Mouse (Mus musculus) myocyte (in vitro differentiated cells): ENCODE results near the gene Borcs8. TPM values are rescaled to one million over a fixed set of nuclear protein-coding genes. Genes with fewer than 3 reads are reported as not detected.

Experiments used
- H3K27me3 ChIP-seq: one replicate; pipeline ENCODE4 v1.6.1; 2011; ENCODE audit not compliant: control insufficient read depth, insufficient read depth, insufficient read length
- H3K36me3 ChIP-seq: one replicate; pipeline ENCODE4 v1.6.1; 2011; ENCODE audit not compliant: control insufficient read depth, insufficient read depth
- H3K4me2 ChIP-seq: one replicate; pipeline ENCODE4 v1.6.1; 2011; ENCODE audit warnings: low read depth, control low read depth
- H3K4me3 ChIP-seq: one replicate; pipeline ENCODE4 v1.5.1; 2011; ENCODE audit warnings: mild to moderate bottlenecking, control low read depth, moderate library complexity
- H3K79me2 ChIP-seq: one replicate; pipeline ENCODE4 v1.6.1; 2011; ENCODE audit not compliant: control insufficient read depth, insufficient read depth
- H3ac ChIP-seq: one replicate; pipeline ENCODE4 v1.6.1; 2011; ENCODE audit not compliant: control insufficient read depth, insufficient read length
- CEBPB ChIP-seq: IDR thresholded peaks from 2 replicates; pipeline ENCODE4 v1.6.1; 2011; ENCODE audit warnings: mild to moderate bottlenecking, moderate library complexity; ENCODE audit not compliant: poor library complexity, insufficient read depth, severe bottlenecking
- E2F4 ChIP-seq: IDR thresholded peaks from one replicate; pipeline ENCODE4 v1.6.1; 2011; ENCODE audit warnings: mild to moderate bottlenecking, control low read depth, moderate library complexity; ENCODE audit not compliant: insufficient read depth
- MAX ChIP-seq: IDR thresholded peaks from one replicate; pipeline ENCODE4 v1.6.1; 2011; ENCODE audit warnings: low read depth, mild to moderate bottlenecking, control low read depth
- MYOD1 ChIP-seq, 3 experiments: IDR thresholded peaks; one replicate each; pipeline ENCODE4 v1.6.1; 2011; ENCODE audit warnings: control low read depth in 2 of 3, low read depth in 2 of 3, mild to moderate bottlenecking in 2 of 3, moderate library complexity in 1 of 3; ENCODE audit not compliant: insufficient read length in 2 of 3, control insufficient read depth in 1 of 3
- MYOG ChIP-seq, 3 experiments: IDR thresholded peaks; one replicate each; pipeline ENCODE4 v1.6.1; 2011; ENCODE audit warnings: control low read depth in 2 of 3, low read depth in 2 of 3, mild to moderate bottlenecking in 2 of 3; ENCODE audit not compliant: insufficient read length in 2 of 3, control insufficient read depth in 1 of 3, insufficient read depth in 1 of 3
- POLR2A ChIP-seq: IDR thresholded peaks from one replicate; pipeline ENCODE4 v1.6.1; 2011; ENCODE audit warnings: low read depth, mild to moderate bottlenecking, control low read depth, moderate library complexity; ENCODE audit not compliant: insufficient read length
- POLR2AphosphoS2 ChIP-seq: IDR thresholded peaks from one replicate; pipeline ENCODE4 v1.6.1; 2011; ENCODE audit warnings: low read depth, control low read depth; ENCODE audit not compliant: insufficient read length
- REST ChIP-seq: IDR thresholded peaks from one replicate; pipeline ENCODE4 v1.6.1; 2011; ENCODE audit warnings: mild to moderate bottlenecking, control low read depth, moderate library complexity; ENCODE audit not compliant: insufficient read depth, insufficient read length
- SRF ChIP-seq: IDR thresholded peaks from one replicate; pipeline ENCODE4 v1.6.1; 2011; ENCODE audit warnings: low read depth; ENCODE audit not compliant: control insufficient read depth, insufficient read length
- TCF12 ChIP-seq: IDR thresholded peaks from one replicate; pipeline ENCODE4 v1.6.1; 2011; ENCODE audit warnings: mild to moderate bottlenecking, control low read depth; ENCODE audit not compliant: poor library complexity, insufficient read depth, severe bottlenecking
- TCF3 ChIP-seq: IDR thresholded peaks from one replicate; pipeline ENCODE4 v1.6.1; 2011; ENCODE audit warnings: low read depth, control low read depth; ENCODE audit not compliant: insufficient read length
- USF1 ChIP-seq: IDR thresholded peaks from one replicate; pipeline ENCODE4 v1.6.1; 2011; ENCODE audit warnings: low read depth, mild to moderate bottlenecking, control low read depth, moderate library complexity
- polyA plus RNA-seq: library from polyadenylated mRNA; unstranded; fragments of >200 nt; fragmentation: generic; extraction: Trizol; gene quantifications from one replicate; pipeline ENCODE4 v1.2.1, GENCODE M21; 2012; ENCODE audit warnings: missing spikeins

Borcs8 gene
- polyA plus RNA-seq, 1 experiment: 53.0 TPM

DNA sequence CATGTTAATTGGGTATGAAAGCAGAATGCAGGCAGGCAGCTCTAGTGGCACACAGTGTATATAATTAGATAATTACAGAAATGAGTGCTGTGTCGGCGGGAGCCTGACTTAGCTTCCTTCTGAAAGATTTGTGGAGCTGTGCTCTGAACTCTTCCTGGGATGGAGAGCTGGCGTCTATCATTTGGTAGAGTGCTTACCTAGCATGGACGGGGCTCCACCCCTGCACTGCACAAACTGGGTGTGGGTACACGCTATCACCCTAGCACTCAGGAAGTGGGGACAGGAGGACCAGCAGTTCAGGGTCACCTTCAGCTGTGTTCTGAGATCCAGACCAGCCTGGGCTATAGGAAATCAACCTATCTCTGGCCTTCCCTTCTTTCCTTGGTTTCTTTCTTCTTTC is 34.0 kb downstream of the Borcs8 start:
- Histone ChIP-seq H3K79me2 (peaks cover 16% of the 10 kb centered on the region), H3K36me3 (no peaks in the 10 kb centered on the region), H3K4me2 (peak overlapping the region; percentile 79), H3K4me3 (peak overlapping the region; percentile 49), H3K27me3 (no peaks in the 10 kb centered on the region), H3ac (no peak overlapping the region)
- no peak for TF ChIP-seq POLR2A
- TF ChIP-seq TCF3: no peak
- TF ChIP-seq REST: no peak
- TF ChIP-seq MAX: no peak
- no peak for TF ChIP-seq POLR2AphosphoS2
- TF ChIP-seq TCF12: no peak
- no peak for TF ChIP-seq USF1
- TF ChIP-seq E2F4: no peak
- no peak for TF ChIP-seq CEBPB
- TF ChIP-seq MYOD1 (IDR thresholded peaks at IDR 0.05; ENCODE audit: control insufficient read depth in 1 of 3, insufficient read length in 2 of 3, low read depth in 2 of 3): no peak
- TF ChIP-seq MYOG (IDR thresholded peaks at IDR 0.05; ENCODE audit: control insufficient read depth in 1 of 3, insufficient read depth in 1 of 3, insufficient read length in 2 of 3, low read depth in 2 of 3): no peak
- TF ChIP-seq SRF: no peak

GRCm38 (mm10) chr8:70174079-70174478 is 34.8 kb downstream of the Borcs8 start:
- Histone ChIP-seq H3K4me2 (peak overlapping the region; percentile 9), H3K36me3 (no peaks in the 10 kb centered on the region), H3K79me2 (peaks cover 16% of the 10 kb centered on the region), H3ac (no peak overlapping the region), H3K27me3 (no peaks in the 10 kb centered on the region), H3K4me3 (no peak overlapping the region)
- no peak for TF ChIP-seq POLR2AphosphoS2
- no peak for TF ChIP-seq E2F4
- TF ChIP-seq REST: no peak
- TF ChIP-seq POLR2A: no peak
- peak in 1 of 3 experiments; percentile 32 for TF ChIP-seq MYOD1 (IDR thresholded peaks at IDR 0.05; ENCODE audit: control insufficient read depth in 1 of 3, insufficient read length in 2 of 3, low read depth in 2 of 3)

DNA sequence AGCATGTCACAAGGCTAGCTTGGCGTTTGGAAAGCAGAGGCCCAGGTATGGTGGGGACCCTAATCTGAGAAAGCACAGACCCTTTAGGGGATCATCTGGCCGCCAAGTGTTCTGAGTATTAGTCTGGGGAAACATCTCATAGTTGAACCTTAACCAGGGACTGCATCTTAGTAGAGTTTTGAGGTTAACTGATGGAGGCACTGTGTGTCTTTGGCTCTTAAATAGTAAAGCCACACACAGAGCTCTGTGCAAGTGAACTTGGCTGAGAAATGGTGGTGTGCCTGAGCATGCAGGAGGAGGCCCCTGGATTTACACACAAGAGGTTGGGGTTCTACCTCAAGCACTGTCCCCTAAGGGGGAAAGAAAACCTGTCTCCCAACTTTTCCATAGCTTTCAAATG is 38.9 kb downstream of the Borcs8 start:
- Histone ChIP-seq H3K79me2 (peaks cover 7% of the 10 kb centered on the region), H3K4me3 (no peak overlapping the region), H3ac (no peak overlapping the region), H3K36me3 (peaks cover 5% of the 10 kb centered on the region), H3K27me3 (no peaks in the 10 kb centered on the region), H3K4me2 (no peak overlapping the region)
- no peak for TF ChIP-seq MYOG (IDR thresholded peaks at IDR 0.05; ENCODE audit: control insufficient read depth in 1 of 3, insufficient read depth in 1 of 3, insufficient read length in 2 of 3, low read depth in 2 of 3)
- no peak for TF ChIP-seq E2F4

DNA sequence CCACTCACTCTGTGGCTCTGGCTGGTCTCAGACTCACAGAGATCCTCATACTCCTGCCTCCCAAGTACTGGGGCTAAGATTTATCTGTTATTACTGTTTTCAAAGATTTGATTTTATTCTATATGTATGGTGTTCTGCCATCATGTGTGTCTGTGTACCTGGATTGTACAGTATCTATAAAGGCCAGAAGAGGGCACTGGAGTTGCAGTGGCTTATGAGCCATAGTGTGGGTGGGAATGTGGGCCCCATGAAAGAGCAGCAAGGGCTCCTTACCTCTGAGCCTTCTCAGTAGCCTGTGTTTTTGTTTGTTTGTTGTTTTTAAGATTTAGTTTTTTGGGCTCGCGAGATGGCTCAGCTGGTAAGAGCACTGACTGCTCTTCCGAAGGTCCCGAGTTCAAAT is 39.8 kb downstream of the Borcs8 start:
- Histone ChIP-seq H3K4me2 (no peak overlapping the region), H3K79me2 (no peaks in the 10 kb centered on the region), H3ac (no peak overlapping the region), H3K4me3 (no peak overlapping the region), H3K36me3 (peaks cover 5% of the 10 kb centered on the region), H3K27me3 (no peaks in the 10 kb centered on the region)
- TF ChIP-seq MYOG (IDR thresholded peaks at IDR 0.05; ENCODE audit: control insufficient read depth in 1 of 3, insufficient read depth in 1 of 3, insufficient read length in 2 of 3, low read depth in 2 of 3) (no peak), MYOD1 (IDR thresholded peaks at IDR 0.05; ENCODE audit: control insufficient read depth in 1 of 3, insufficient read length in 2 of 3, low read depth in 2 of 3) (no peak)

GRCm38 (mm10) chr8:70181212-70181902 is 42.1 kb downstream of the Borcs8 start:
- TF ChIP-seq MAX (no peak), TCF3 (no peak), CEBPB (no peak)

DNA sequence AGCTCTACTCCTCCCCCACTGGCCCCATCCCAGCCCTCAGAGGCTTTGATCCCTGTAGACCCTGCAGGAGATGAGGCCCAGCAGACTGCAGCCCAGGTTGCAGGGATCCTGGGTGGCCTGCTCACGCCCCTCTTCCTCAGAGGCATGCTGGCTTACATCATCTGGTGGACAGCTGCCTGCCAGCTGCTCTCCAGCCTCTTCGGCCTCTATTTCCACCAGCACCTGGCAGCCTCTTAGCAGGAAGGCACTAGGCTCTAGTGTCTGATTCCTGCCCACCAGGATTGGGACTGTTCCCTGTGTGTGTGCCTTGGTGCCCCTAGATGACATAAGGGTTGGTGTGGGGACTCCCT is 42.6 kb downstream of the Borcs8 start:
- no peak overlapping the region for H3K4me2 ChIP-seq
- no peak overlapping the region for H3K4me3 ChIP-seq
- H3K79me2 ChIP-seq: no peaks in the 10 kb centered on the region
- TF ChIP-seq MYOG (IDR thresholded peaks at IDR 0.05; ENCODE audit: control insufficient read depth in 1 of 3, insufficient read depth in 1 of 3, insufficient read length in 2 of 3, low read depth in 2 of 3) (peak; percentile 55 to 98 (median 95)), POLR2AphosphoS2 (no peak), CEBPB (no peak), TCF12 (peak; percentile 33), REST (no peak), MYOD1 (IDR thresholded peaks at IDR 0.05; ENCODE audit: control insufficient read depth in 1 of 3, insufficient read length in 2 of 3, low read depth in 2 of 3) (peak in 2 of 3 experiments; percentile 94 to 97), MAX (no peak), POLR2A (no peak), E2F4 (no peak), USF1 (no peak), TCF3 (peak; percentile 90), SRF (no peak)
- peaks cover 5% of the 10 kb centered on the region for H3K36me3 ChIP-seq
- H3K27me3 ChIP-seq: no peaks in the 10 kb centered on the region
- no peak overlapping the region for H3ac ChIP-seq

More at GRCm38 (mm10) chr8:70181212-70181902, 42.1 kb downstream of the Borcs8 start:
- peaks cover 5% of the 10 kb centered on the region for H3K36me3 ChIP-seq
- H3K4me2 ChIP-seq: no peak overlapping the region
- no peak overlapping the region for H3ac ChIP-seq
- H3K4me3 ChIP-seq: no peak overlapping the region
- no peaks in the 10 kb centered on the region for H3K27me3 ChIP-seq
- H3K79me2 ChIP-seq: no peaks in the 10 kb centered on the region
